Mouse (Mus musculus): ENCODE data around the gene Vps26c. TPM values are rescaled to one million over a fixed set of nuclear protein-coding genes. Genes with fewer than 3 reads are reported as not detected.

The Vps26c gene
- total RNA-seq, 2 experiments from 2014 or later, result 11.8 to 14.9 TPM

- intact Hi-C loops (cut with DNase I; ENCODE audit: low total_unique reads), result no loop called here
- no peak for DNase-seq
Observed at GRCm38 (mm10) chr16:94555346-94555745, 28.7 kb upstream of the Vps26c start.

GRCm38 (mm10) chr16:94551934-94552333 lies 25.3 kb upstream of the Vps26c start:
- DNase-seq, result no peak
- intact Hi-C loops (cut with DNase I; ENCODE audit: low total_unique reads), result no loop called here

GRCm38 (mm10) chr16:94549813-94550212 lies 23.2 kb upstream of the Vps26c start:
- no peak for DNase-seq
- intact Hi-C loops (cut with DNase I; ENCODE audit: low total_unique reads), result no loop called here

- intact Hi-C loops (cut with DNase I; ENCODE audit: low total_unique reads), result no loop called here
- DNase-seq, result no peak
Observed at GRCm38 (mm10) chr16:94545781-94546562, 19.3 kb upstream of the Vps26c start.

- no peak for DNase-seq
- intact Hi-C loops (cut with DNase I; ENCODE audit: low total_unique reads), result no loop called here
Observed at GRCm38 (mm10) chr16:94544540-94545105, 18.0 kb upstream of the Vps26c start.

GRCm38 (mm10) chr16:94542898-94543297 lies 16.3 kb upstream of the Vps26c start:
- intact Hi-C loops (cut with DNase I; ENCODE audit: low total_unique reads), result no loop called here
- no peak for DNase-seq

GRCm38 (mm10) chr16:94540140-94540539 lies 13.5 kb upstream of the Vps26c start:
- no peak for DNase-seq
- intact Hi-C loops (cut with DNase I; ENCODE audit: low total_unique reads), result no loop called here

GRCm38 (mm10) chr16:94537159-94537527 lies 10.5 kb upstream of the Vps26c start:
- peak; percentile 68 for DNase-seq
- intact Hi-C loops (cut with DNase I; ENCODE audit: low total_unique reads), result no loop called here

GRCm38 (mm10) chr16:94536417-94537158 lies 10.0 kb upstream of the Vps26c start:
- intact Hi-C loops (cut with DNase I; ENCODE audit: low total_unique reads), result no loop called here
- DNase-seq, result peak; percentile 53

GRCm38 (mm10) chr16:94535716-94536115 lies 9.1 kb upstream of the Vps26c start:
- intact Hi-C loops (cut with DNase I; ENCODE audit: low total_unique reads), result no loop called here

GRCm38 (mm10) chr16:94533679-94534078 lies 7.0 kb upstream of the Vps26c start:
- intact Hi-C loops (cut with DNase I; ENCODE audit: low total_unique reads), result no loop called here

More at GRCm38 (mm10) chr16:94535716-94536115, 9.1 kb upstream of the Vps26c start:
- no peak for DNase-seq

GRCm38 (mm10) chr16:94531268-94531667 lies 4.6 kb upstream of the Vps26c start:
- intact Hi-C loops (cut with DNase I; ENCODE audit: low total_unique reads), result no loop called here
- DNase-seq, result no peak

More at GRCm38 (mm10) chr16:94533679-94534078, 7.0 kb upstream of the Vps26c start:
- peak; percentile 38 for DNase-seq

GRCm38 (mm10) chr16:94527546-94527945 lies 916 bp upstream of the Vps26c start:
- no peak for DNase-seq
- intact Hi-C loops (cut with DNase I; ENCODE audit: low total_unique reads), result loop anchor here (5.0 kb wide), 1 partner anchor 35 kb away; no protein-coding TSS in a partner anchor

- intact Hi-C loops (cut with DNase I; ENCODE audit: low total_unique reads), result loop anchor here (5.0 kb wide), 1 partner anchor 35 kb away; no protein-coding TSS in a partner anchor
- no peak for DNase-seq
Observed at GRCm38 (mm10) chr16:94527152-94527534, 513 bp upstream of the Vps26c start.

GRCm38 (mm10) chr16:94525955-94526343 lies 681 bp downstream of the Vps26c start:
- intact Hi-C loops (cut with DNase I; ENCODE audit: low total_unique reads), result loop anchor here (5.0 kb wide), 1 partner anchor 36 kb away; no protein-coding TSS in a partner anchor
- no peak for DNase-seq

GRCm38 (mm10) chr16:94524691-94525090 lies 1.9 kb downstream of the Vps26c start:
- no peak for DNase-seq
- intact Hi-C loops (cut with DNase I; ENCODE audit: low total_unique reads), result loop anchor here (5.0 kb wide), 1 partner anchor 38 kb away; no protein-coding TSS in a partner anchor

GRCm38 (mm10) chr16:94523594-94524377 lies 2.8 kb downstream of the Vps26c start:
- intact Hi-C loops (cut with DNase I; ENCODE audit: low total_unique reads), result no loop called here
- no peak for DNase-seq

GRCm38 (mm10) chr16:94519028-94519427 lies 7.6 kb downstream of the Vps26c start:
- DNase-seq, result peak; percentile 72
- intact Hi-C loops (cut with DNase I; ENCODE audit: low total_unique reads), result loop anchor here (10.0 kb wide), 1 partner anchor 96 kb away; no protein-coding TSS in a partner anchor

GRCm38 (mm10) chr16:94517606-94518005 lies 9.0 kb downstream of the Vps26c start:
- intact Hi-C loops (cut with DNase I; ENCODE audit: low total_unique reads), result loop anchor here (10.0 kb wide), 1 partner anchor 97 kb away; no protein-coding TSS in a partner anchor

More at GRCm38 (mm10) chr16:94517606-94518005, 9.0 kb downstream of the Vps26c start:
- DNase-seq, result no peak
